Mouse (Mus musculus) midbrain, postnatal 0 days (tissue): Measurements from ENCODE around the gene Slc26a5. TPM values are rescaled to one million over a fixed set of nuclear protein-coding genes. Genes with fewer than 3 reads are reported as not detected.

ENCODE experiments used
- ATAC-seq: fragments of 200-750 bp; cut with Nextera tagmentation; 2 replicates; pipeline ENCODE4 v1.8.0; 2017; ENCODE audit warnings: moderate number of reproducible peaks, mild to moderate bottlenecking, moderate TSS enrichment, moderate library complexity; ENCODE audit not compliant: low FRiP score
- DNase-seq: peaks from one replicate; pipeline ENCODE4 v3.0.0-alpha.2; 2015; ENCODE audit warnings: low spot score
- H3K27ac ChIP-seq: fragments of 300-500 bp; sonication (generic); 2 replicates; pipeline ENCODE4 v1.5.1; 2014; ENCODE audit warnings: low read depth, mild to moderate bottlenecking, low read length, mixed read lengths
- H3K27me3 ChIP-seq: fragments of 300-500 bp; sonication (generic); 2 replicates; pipeline ENCODE4 v1.6.1; 2014; ENCODE audit warnings: low read length, control low read depth, mixed read lengths; ENCODE audit not compliant: insufficient read depth
- H3K36me3 ChIP-seq: fragments of 300-500 bp; sonication (generic); 2 replicates; pipeline ENCODE4 v1.6.1; 2014; ENCODE audit warnings: low read length, control low read depth, mixed read lengths; ENCODE audit not compliant: insufficient read depth
- H3K4me1 ChIP-seq: fragments of 300-500 bp; sonication (generic); 2 replicates; pipeline ENCODE4 v1.6.1; 2014; ENCODE audit warnings: mild to moderate bottlenecking, control low read depth, antibody characterized with exemption, low read length, mixed read lengths; ENCODE audit not compliant: insufficient read depth
- H3K4me2 ChIP-seq: fragments of 300-500 bp; sonication (generic); 2 replicates; pipeline ENCODE4 v1.6.1; 2014; ENCODE audit warnings: low read depth, mild to moderate bottlenecking, low read length, mixed read lengths; ENCODE audit not compliant: poor library complexity, severe bottlenecking
- H3K4me3 ChIP-seq: fragments of 300-500 bp; sonication (generic); 2 replicates; pipeline ENCODE4 v1.5.1; 2014; ENCODE audit warnings: low read depth, mild to moderate bottlenecking, low read length, moderate library complexity
- H3K9ac ChIP-seq: fragments of 300-500 bp; sonication (generic); replicated peaks from 2 replicates; pipeline ENCODE4 v1.6.1; 2014; ENCODE audit warnings: mild to moderate bottlenecking, low read length, moderate library complexity, mixed read lengths; ENCODE audit not compliant: poor library complexity, severe bottlenecking
- H3K9me3 ChIP-seq: fragments of 300-500 bp; sonication (generic); 2 replicates; pipeline ENCODE4 v1.6.1; 2016; ENCODE audit warnings: low read length, control low read depth
- CTCF ChIP-seq: IDR thresholded peaks from 2 replicates; pipeline ENCODE4 v1.5.1; 2016; ENCODE audit warnings: antibody characterized with exemption, mild to moderate bottlenecking
- WGBS: fragments of 180-500 bp; shearing (Covaris S2); extraction: QIAGEN DNeasy Blood & Tissue Kit; methylation state at CpG from one replicate; pipeline ENCODE4 v1.1.7; 2014; 5-methylcytosine and 5-hydroxymethylcytosine counted together
- polyA plus RNA-seq: library from polyadenylated mRNA; unstranded; fragments of >200 nt; fragmentation: Nextera tagmentation; extraction: Ambion mirVana; gene quantifications from 2 replicates; pipeline ENCODE4 v1.2.1, GENCODE M21; 2015
- total RNA-seq: library from RNA; depleted of rRNA; stranded (reverse); fragments of >200 nt; gene quantifications from 2 replicates; pipeline ENCODE4 v1.2.3, GENCODE M21; 2014

Slc26a5 gene
- total and polyA plus RNA-seq, 2 experiments from 2014 or later = 0.42 to 0.60 TPM

DNA sequence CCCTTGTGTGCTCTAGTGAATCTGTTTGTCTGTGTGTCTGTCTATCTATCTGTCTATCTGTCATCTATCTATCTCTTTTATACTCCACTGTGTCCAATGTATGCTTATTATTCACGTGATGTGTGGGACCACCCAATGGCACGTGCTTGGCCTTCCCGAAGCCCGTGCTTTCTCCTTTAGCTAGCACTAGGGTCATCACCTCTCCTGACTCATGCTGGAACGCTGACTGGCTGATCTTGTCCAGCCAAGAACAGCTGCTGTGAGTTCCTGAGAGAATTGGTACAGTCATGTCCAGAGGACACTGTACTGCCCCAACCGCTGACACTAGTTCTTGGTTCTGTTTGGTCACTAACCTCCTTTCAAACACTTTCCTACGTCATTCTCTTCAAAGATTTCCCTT lies 6.8 kb downstream of the Slc26a5 start:
- Histone ChIP-seq H3K36me3 (no peaks in the 10 kb centered on the region), H3K27me3 (no peaks in the 10 kb centered on the region), H3K9me3 (no peaks in the 10 kb centered on the region), H3K9ac (no peak overlapping the region), H3K4me3 (no peak overlapping the region), H3K4me2 (no peak overlapping the region), H3K27ac (no peak overlapping the region), H3K4me1 (no peaks in the 10 kb centered on the region)
- DNase-seq (no peak), ATAC-seq (no peak)
- 83% methylated on average over 7 of the region's 7 CpGs for WGBS
- no peak for TF ChIP-seq CTCF

- TF ChIP-seq CTCF = no peak
- Histone ChIP-seq H3K36me3 (no peaks in the 10 kb centered on the region), H3K27ac (no peak overlapping the region), H3K9me3 (no peaks in the 10 kb centered on the region), H3K4me1 (no peaks in the 10 kb centered on the region), H3K4me2 (no peak overlapping the region), H3K27me3 (no peaks in the 10 kb centered on the region), H3K9ac (no peak overlapping the region), H3K4me3 (no peak overlapping the region)
- no peak for ATAC-seq
- DNase-seq = peak; percentile 33
- WGBS = 38% methylated on average over 10 of the region's 10 CpGs
Measured at GRCm38 (mm10) chr5:21851679-21852340, 13.6 kb downstream of the Slc26a5 start.

GRCm38 (mm10) chr5:21847438-21847837 lies 18.0 kb downstream of the Slc26a5 start:
- WGBS = 85% methylated on average over 6 of the region's 6 CpGs
- no peak overlapping the region for H3K9ac ChIP-seq

GRCm38 (mm10) chr5:21846616-21847290 lies 18.7 kb downstream of the Slc26a5 start:
- Histone ChIP-seq H3K9ac (no peak overlapping the region), H3K27me3 (no peaks in the 10 kb centered on the region), H3K4me1 (no peaks in the 10 kb centered on the region), H3K4me2 (no peak overlapping the region), H3K36me3 (no peaks in the 10 kb centered on the region), H3K4me3 (no peak overlapping the region), H3K27ac (no peak overlapping the region), H3K9me3 (no peaks in the 10 kb centered on the region)
- ATAC-seq (no peak), DNase-seq (no peak)
- TF ChIP-seq CTCF = no peak
- 89% methylated on average over 20 of the region's 20 CpGs for WGBS

More at GRCm38 (mm10) chr5:21847438-21847837, 18.0 kb downstream of the Slc26a5 start:
- TF ChIP-seq CTCF = no peak
- Histone ChIP-seq H3K4me3 (no peak overlapping the region), H3K4me1 (no peaks in the 10 kb centered on the region), H3K36me3 (no peaks in the 10 kb centered on the region), H3K9me3 (no peaks in the 10 kb centered on the region), H3K27me3 (no peaks in the 10 kb centered on the region), H3K27ac (no peak overlapping the region), H3K4me2 (no peak overlapping the region)
- DNase-seq = no peak
- no peak for ATAC-seq

DNA sequence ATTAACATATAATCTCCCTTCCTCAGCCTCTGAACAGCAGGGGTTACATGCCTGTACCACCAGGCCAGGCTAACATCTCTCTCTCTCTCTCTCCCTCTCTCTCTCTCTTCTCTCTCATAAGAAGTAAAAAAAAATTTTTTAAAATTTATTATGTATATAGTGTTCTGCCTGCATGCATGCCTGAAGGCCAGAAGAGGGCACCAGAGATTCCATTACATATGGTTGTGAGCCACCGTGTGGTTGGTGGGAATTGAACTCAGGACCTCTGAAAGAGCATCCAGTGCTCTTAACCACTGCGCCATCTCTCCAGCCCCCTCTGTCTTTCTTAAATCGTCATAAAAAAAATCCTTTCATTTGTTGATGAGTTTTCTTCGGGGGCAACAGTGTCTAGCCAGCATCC lies 20.7 kb downstream of the Slc26a5 start:
- WGBS = 82% methylated on average over 4 of the region's 4 CpGs
- H3K36me3 ChIP-seq = no peaks in the 10 kb centered on the region
- no peak for ATAC-seq

DNA sequence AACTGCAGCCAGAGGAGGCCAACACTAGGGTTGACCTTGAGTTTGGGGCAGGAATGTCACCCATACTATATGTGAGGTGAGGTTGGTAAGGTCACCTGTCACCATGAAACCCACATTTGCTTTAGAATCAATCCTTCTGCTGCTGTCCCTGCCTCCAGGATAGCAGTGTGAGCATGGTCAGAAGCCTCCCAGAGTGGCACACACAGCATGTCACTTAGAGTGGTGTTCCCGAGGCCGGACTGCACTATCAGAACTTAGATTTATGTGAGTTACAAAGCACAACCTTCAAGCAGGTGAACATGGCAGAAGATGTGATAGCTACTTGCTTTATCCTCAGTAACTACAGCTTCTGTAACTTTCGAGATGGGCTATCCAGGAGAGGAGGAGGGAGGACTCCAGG lies 33.6 kb downstream of the Slc26a5 start:
- no peaks in the 10 kb centered on the region for H3K36me3 ChIP-seq
- DNase-seq (no peak), ATAC-seq (no peak)
- H3K9me3 ChIP-seq = no peaks in the 10 kb centered on the region
- H3K9ac ChIP-seq = no peak overlapping the region
- no peak for TF ChIP-seq CTCF
- no peak overlapping the region for H3K27ac ChIP-seq
- H3K4me2 ChIP-seq = no peak overlapping the region
- H3K4me3 ChIP-seq = no peak overlapping the region
- H3K27me3 ChIP-seq = no peaks in the 10 kb centered on the region
- no peaks in the 10 kb centered on the region for H3K4me1 ChIP-seq
- WGBS = 93% methylated on average over 3 of the region's 3 CpGs

More for the DNA sequence above, 20.7 kb downstream of the Slc26a5 start:
- Histone ChIP-seq H3K9me3 (no peaks in the 10 kb centered on the region), H3K27me3 (no peaks in the 10 kb centered on the region), H3K4me3 (no peak overlapping the region), H3K27ac (no peak overlapping the region), H3K4me2 (no peak overlapping the region), H3K9ac (no peak overlapping the region), H3K4me1 (no peaks in the 10 kb centered on the region)
- TF ChIP-seq CTCF = peak; percentile 55
- DNase-seq = no peak
